Mouse (Mus musculus) brain, embryonic 14.5 days (tissue): ENCODE results near the gene Rfxank.

Experiments used
- CTCF ChIP-seq: fragments of 200-500 bp; IDR thresholded peaks from 2 replicates; pipeline ENCODE4 v1.5.1; 2012; ENCODE audit warnings: inconsistent platforms, mild to moderate bottlenecking, moderate library complexity, borderline replicate concordance; ENCODE audit not compliant: insufficient read depth, insufficient read length; ENCODE audit errors: extremely low read depth
- POLR2A ChIP-seq: fragments of 200-500 bp; IDR thresholded peaks from 2 replicates; pipeline ENCODE4 v1.6.1; 2012; ENCODE audit warnings: mild to moderate bottlenecking, inconsistent platforms, borderline replicate concordance; ENCODE audit not compliant: poor library complexity, insufficient read depth, insufficient read length, severe bottlenecking; ENCODE audit errors: extremely low read depth

- TF ChIP-seq POLR2A (no peak), CTCF (no peak)
Observed at GRCm38 (mm10) chr8:70134086-70134485, 4.9 kb downstream of the Rfxank start.
